Mouse (Mus musculus): ENCODE data around the gene Lnx2. TPM values are rescaled to one million over a fixed set of nuclear protein-coding genes. Genes with fewer than 3 reads are reported as not detected.

Lnx2 gene
- polyA plus RNA-seq, 2 experiments = 4.1 to 4.4 TPM

- no peak for ATAC-seq (ENCODE audit: insufficient read depth)
- Histone ChIP-seq H3K9ac (replicated peaks) (no peak overlapping the region), H3K4me1 (replicated peaks; ENCODE audit: control insufficient read depth in 2 of 2, insufficient read depth in 2 of 2, low read length in 1 of 2) (peaks cover 16 to 35% of the 10 kb centered on the region in 2 experiments), H3K36me3 (replicated peaks; ENCODE audit: control insufficient read depth, insufficient read depth, low read depth) (no peaks in the 10 kb centered on the region), H3K4me3 (ENCODE audit: insufficient read depth in 1 of 2, low read depth in 2 of 2, low read length in 2 of 2) (no peak overlapping the region), H3K27ac (no peak overlapping the region), H3K4me2 (ENCODE audit: low read depth) (no peak overlapping the region), H3K27me3 (ENCODE audit: control insufficient read depth, insufficient read depth, low read length) (no peaks in the 10 kb centered on the region), H3K9me3 (ENCODE audit: control insufficient read depth, low read length) (no peaks in the 10 kb centered on the region)
- 34% methylated on average over 4 of the region's 4 CpGs for WGBS (ENCODE audit: insufficient replicate concordance)
- TF ChIP-seq EP300 (IDR thresholded peaks at IDR 0.05; ENCODE audit: low read depth) (no peak), CTCF (IDR thresholded peaks at IDR 0.05; ENCODE audit: low read depth) (no peak)
- DNase-seq (ENCODE audit: low read depth in 3 of 3, low spot score in 3 of 3) = no peak
Observed at GRCm38 (mm10) chr5:147071886-147072285, 4.5 kb downstream of the Lnx2 start.

- DNase-seq (ENCODE audit: low read depth in 3 of 3, low spot score in 3 of 3) = no peak
- no peaks in the 10 kb centered on the region for H3K9me3 ChIP-seq (ENCODE audit: control insufficient read depth, low read length)
- WGBS (ENCODE audit: insufficient replicate concordance) = 56% methylated on average over 16 of the region's 16 CpGs
- no peak for TF ChIP-seq EP300 (IDR thresholded peaks at IDR 0.05; ENCODE audit: low read depth)
- TF ChIP-seq CTCF (IDR thresholded peaks at IDR 0.05; ENCODE audit: low read depth) = no peak
- H3K9ac ChIP-seq (replicated peaks) = no peak overlapping the region; the same call in 1 of the 2 replicates
- no peak overlapping the region for H3K4me2 ChIP-seq (ENCODE audit: low read depth)
- peak; percentile 36; the same call in 1 of the 2 replicates for ATAC-seq (ENCODE audit: insufficient read depth)
- peaks cover 16 to 35% of the 10 kb centered on the region in 2 experiments for H3K4me1 ChIP-seq (replicated peaks; ENCODE audit: control insufficient read depth in 2 of 2, insufficient read depth in 2 of 2, low read length in 1 of 2)
- no peak overlapping the region for H3K4me3 ChIP-seq (ENCODE audit: insufficient read depth in 1 of 2, low read depth in 2 of 2, low read length in 2 of 2)
- no peaks in the 10 kb centered on the region for H3K36me3 ChIP-seq (replicated peaks; ENCODE audit: control insufficient read depth, insufficient read depth, low read depth)
- no peaks in the 10 kb centered on the region for H3K27me3 ChIP-seq (ENCODE audit: control insufficient read depth, insufficient read depth, low read length)
- H3K27ac ChIP-seq = no peak overlapping the region
Observed at GRCm38 (mm10) chr5:147070791-147071516, 5.4 kb downstream of the Lnx2 start.

- TF ChIP-seq EP300 (IDR thresholded peaks at IDR 0.05; ENCODE audit: low read depth) (no peak), CTCF (IDR thresholded peaks at IDR 0.05; ENCODE audit: low read depth) (no peak)
- no peak overlapping the region for H3K4me2 ChIP-seq (ENCODE audit: low read depth)
- H3K9ac ChIP-seq (replicated peaks) = no peak overlapping the region
- H3K27me3 ChIP-seq (ENCODE audit: control insufficient read depth, insufficient read depth, low read length) = no peaks in the 10 kb centered on the region
- H3K36me3 ChIP-seq (replicated peaks; ENCODE audit: control insufficient read depth, insufficient read depth, low read depth) = no peaks in the 10 kb centered on the region
- WGBS (ENCODE audit: insufficient replicate concordance) = 73% methylated on average over 5 of the region's 5 CpGs
- H3K4me1 ChIP-seq (replicated peaks; ENCODE audit: control insufficient read depth in 2 of 2, insufficient read depth in 2 of 2, low read length in 1 of 2) = peaks cover 10 to 23% of the 10 kb centered on the region in 2 experiments
- DNase-seq (ENCODE audit: low read depth in 3 of 3, low spot score in 3 of 3) = no peak
- no peak overlapping the region for H3K27ac ChIP-seq
- ATAC-seq (ENCODE audit: insufficient read depth) = no peak
- H3K4me3 ChIP-seq (ENCODE audit: insufficient read depth in 1 of 2, low read depth in 2 of 2, low read length in 2 of 2) = no peak overlapping the region
- no peaks in the 10 kb centered on the region for H3K9me3 ChIP-seq (ENCODE audit: control insufficient read depth, low read length)
Observed at GRCm38 (mm10) chr5:147068876-147069275, 7.5 kb downstream of the Lnx2 start.

GRCm38 (mm10) chr5:147066965-147067364, 9.4 kb downstream of the Lnx2 start:
- no peak overlapping the region for H3K4me3 ChIP-seq (ENCODE audit: insufficient read depth in 1 of 2, low read depth in 2 of 2, low read length in 2 of 2)
- H3K4me1 ChIP-seq (replicated peaks; ENCODE audit: control insufficient read depth in 2 of 2, insufficient read depth in 2 of 2, low read length in 1 of 2) = peaks cover 0 to 10% of the 10 kb centered on the region in 2 experiments; a peak in 2 of 4 replicates
- no peak overlapping the region for H3K27ac ChIP-seq
- no peaks in the 10 kb centered on the region for H3K27me3 ChIP-seq (ENCODE audit: control insufficient read depth, insufficient read depth, low read length)
- H3K9ac ChIP-seq (replicated peaks) = no peak overlapping the region
- H3K4me2 ChIP-seq (ENCODE audit: low read depth) = no peak overlapping the region
- no peaks in the 10 kb centered on the region for H3K9me3 ChIP-seq (ENCODE audit: control insufficient read depth, low read length)
- TF ChIP-seq CTCF (IDR thresholded peaks at IDR 0.05; ENCODE audit: low read depth) (no peak), EP300 (IDR thresholded peaks at IDR 0.05; ENCODE audit: low read depth) (no peak)
- no peak for DNase-seq (ENCODE audit: low read depth in 3 of 3, low spot score in 3 of 3)
- H3K36me3 ChIP-seq (replicated peaks; ENCODE audit: control insufficient read depth, insufficient read depth, low read depth) = no peaks in the 10 kb centered on the region
- peak; percentile 33 for ATAC-seq (ENCODE audit: insufficient read depth)
- 49% methylated on average over 5 of the region's 5 CpGs for WGBS (ENCODE audit: insufficient replicate concordance)

GRCm38 (mm10) chr5:147066129-147066528, 10.3 kb downstream of the Lnx2 start:
- ATAC-seq (ENCODE audit: insufficient read depth) (no peak), DNase-seq (ENCODE audit: low read depth in 3 of 3, low spot score in 3 of 3) (no peak)
- H3K9me3 ChIP-seq (ENCODE audit: control insufficient read depth, low read length) = no peaks in the 10 kb centered on the region
- WGBS (ENCODE audit: insufficient replicate concordance) = 52% methylated on average over 4 of the region's 4 CpGs
- H3K27ac ChIP-seq = no peak overlapping the region
- no peaks in the 10 kb centered on the region for H3K36me3 ChIP-seq (replicated peaks; ENCODE audit: control insufficient read depth, insufficient read depth, low read depth)
- no peak overlapping the region for H3K9ac ChIP-seq (replicated peaks)
- H3K27me3 ChIP-seq (ENCODE audit: control insufficient read depth, insufficient read depth, low read length) = no peaks in the 10 kb centered on the region
- no peak for TF ChIP-seq EP300 (IDR thresholded peaks at IDR 0.05; ENCODE audit: low read depth)
- TF ChIP-seq CTCF (IDR thresholded peaks at IDR 0.05; ENCODE audit: low read depth) = no peak
- peaks cover 0 to 7% of the 10 kb centered on the region in 2 experiments; a peak in 2 of 4 replicates for H3K4me1 ChIP-seq (replicated peaks; ENCODE audit: control insufficient read depth in 2 of 2, insufficient read depth in 2 of 2, low read length in 1 of 2)
- H3K4me2 ChIP-seq (ENCODE audit: low read depth) = no peak overlapping the region
- no peak overlapping the region for H3K4me3 ChIP-seq (ENCODE audit: insufficient read depth in 1 of 2, low read depth in 2 of 2, low read length in 2 of 2)

All from liver, embryonic 14.5 days (tissue).